Mouse (Mus musculus) midbrain, embryonic 10.5 days (tissue): Measurements from ENCODE around the gene Bhmt2. TPM values are rescaled to one million over a fixed set of nuclear protein-coding genes. Genes with fewer than 3 reads are reported as not detected.

Experiments
- DNase-seq: peaks from one replicate; pipeline ENCODE4 v3.0.0-alpha.2; 2017; ENCODE audit warnings: low spot score
- H3K27ac ChIP-seq: fragments of 300-500 bp; sonication (generic); replicated peaks from 2 replicates; pipeline ENCODE4 v1.5.1; 2016; ENCODE audit warnings: mild to moderate bottlenecking
- H3K27me3 ChIP-seq: fragments of 300-500 bp; sonication (generic); 2 replicates; pipeline ENCODE4 v1.6.1; 2016; ENCODE audit warnings: low read depth, mild to moderate bottlenecking; ENCODE audit not compliant: poor library complexity, severe bottlenecking
- H3K36me3 ChIP-seq: fragments of 300-500 bp; sonication (generic); 2 replicates; pipeline ENCODE4 v1.6.1; 2016; ENCODE audit warnings: mild to moderate bottlenecking, moderate library complexity
- H3K4me1 ChIP-seq: fragments of 300-500 bp; sonication (generic); 2 replicates; pipeline ENCODE4 v1.6.1; 2016
- H3K4me3 ChIP-seq: fragments of 300-500 bp; sonication (generic); 2 replicates; pipeline ENCODE4 v1.5.1; 2016; ENCODE audit warnings: mild to moderate bottlenecking, moderate library complexity
- H3K9me3 ChIP-seq: fragments of 300-500 bp; sonication (generic); replicated peaks from 2 replicates; pipeline ENCODE4 v1.6.1; 2016; ENCODE audit warnings: mild to moderate bottlenecking
- WGBS: fragments of 180-500 bp; shearing (Covaris S2); methylation state at CpG from one replicate; pipeline ENCODE4 v1.1.7; 2016; 5-methylcytosine and 5-hydroxymethylcytosine counted together
- polyA plus RNA-seq: library from polyadenylated mRNA; unstranded; fragments of >200 nt; fragmentation: Nextera tagmentation; extraction: Ambion mirVana; gene quantifications from 2 replicates; pipeline ENCODE4 v1.2.1, GENCODE M21; 2016

The Bhmt2 gene
- polyA plus RNA-seq = not detected in 2 replicates

- Histone ChIP-seq H3K4me3 (peak within 1 kb of the TSS; percentile 47), H3K27ac (no peak within 1 kb of the TSS), H3K27me3 (peaks cover 19% of the 10 kb centered on the region), H3K4me1 (peaks cover 9% of the 10 kb centered on the region), H3K9me3 (no peaks in the 10 kb centered on the region), H3K36me3 (no peaks in the 10 kb centered on the region)
- no peak for DNase-seq
- WGBS = 9% methylated on average over 31 of the region's 31 CpGs
These were observed at the start of gene Bhmt2, which contains the start of gene Dmgdh for GRCm38 (mm10) chr13:93674131-93674561. Gene Bhmt2, minus strand, starts transcription at chr13:93674302. Gene Dmgdh, plus strand, starts transcription at chr13:93674433.

DNA sequence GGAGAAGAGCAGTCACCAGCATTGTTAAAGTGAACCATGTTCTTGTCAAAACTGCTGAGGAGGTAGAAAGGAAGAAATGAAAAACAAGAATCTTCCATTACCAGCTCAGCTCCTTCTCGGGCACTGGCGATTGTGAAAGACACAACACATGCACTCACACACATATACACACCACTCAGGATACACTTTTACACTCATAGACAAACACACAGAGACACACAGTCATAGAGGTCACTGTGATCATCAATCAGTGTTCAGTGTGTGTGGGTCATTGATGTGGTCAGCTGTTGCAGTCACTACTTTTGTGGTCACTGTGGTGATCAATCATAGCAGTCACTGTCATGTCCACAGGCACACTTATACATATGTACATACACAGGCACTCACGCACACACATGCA lies 49.4 kb upstream of the Bhmt2 start:
- H3K27ac ChIP-seq = no peak overlapping the region
- 85% methylated on average over 3 of the region's 3 CpGs for WGBS

GRCm38 (mm10) chr13:93721916-93722315 lies 47.8 kb upstream of the Bhmt2 start:
- Histone ChIP-seq H3K9me3 (no peaks in the 10 kb centered on the region), H3K27me3 (peaks cover 4% of the 10 kb centered on the region; the same call in 1 of the 2 replicates), H3K4me1 (peaks cover 13% of the 10 kb centered on the region), H3K27ac (no peak overlapping the region), H3K36me3 (no peaks in the 10 kb centered on the region), H3K4me3 (no peak overlapping the region)
- WGBS = 89% methylated on average over 4 of the region's 4 CpGs
- no peak for DNase-seq

More for the DNA sequence above, 49.4 kb upstream of the Bhmt2 start:
- no peaks in the 10 kb centered on the region for H3K36me3 ChIP-seq
- no peak overlapping the region for H3K4me3 ChIP-seq
- DNase-seq = no peak
- H3K9me3 ChIP-seq = no peaks in the 10 kb centered on the region
- peaks cover 4% of the 10 kb centered on the region; the same call in 1 of the 2 replicates for H3K27me3 ChIP-seq
- H3K4me1 ChIP-seq = peaks cover 8% of the 10 kb centered on the region

DNA sequence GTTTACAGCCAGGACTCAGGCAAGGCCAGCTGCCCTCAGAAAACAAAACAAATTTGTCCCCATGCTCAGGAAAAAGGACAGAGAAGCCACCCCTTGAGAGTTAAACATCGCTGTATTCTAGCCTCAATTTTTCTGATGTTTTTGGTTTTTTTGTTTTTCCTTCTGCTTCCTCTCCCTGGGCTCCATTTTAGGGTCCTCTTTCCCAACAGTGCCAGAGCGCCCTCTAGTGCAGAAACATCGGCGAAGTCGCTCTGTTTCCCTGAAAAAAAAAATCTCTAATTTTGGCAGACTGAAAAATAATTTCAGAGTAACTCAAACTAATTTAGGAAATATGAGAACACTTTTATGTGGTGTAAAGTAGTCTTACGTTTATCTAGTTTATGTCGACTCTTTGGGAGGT lies 44.8 kb upstream of the Bhmt2 start:
- Histone ChIP-seq H3K4me3 (no peak overlapping the region), H3K27ac (no peak overlapping the region), H3K27me3 (no peaks in the 10 kb centered on the region), H3K36me3 (no peaks in the 10 kb centered on the region), H3K9me3 (no peaks in the 10 kb centered on the region), H3K4me1 (peaks cover 5% of the 10 kb centered on the region)
- DNase-seq = peak; percentile 68
- WGBS = 5% methylated on average over 7 of the region's 7 CpGs

- Histone ChIP-seq H3K9me3 (no peaks in the 10 kb centered on the region), H3K27me3 (no peaks in the 10 kb centered on the region), H3K27ac (no peak overlapping the region), H3K4me1 (peaks cover 5% of the 10 kb centered on the region), H3K4me3 (no peak overlapping the region), H3K36me3 (no peaks in the 10 kb centered on the region)
- no peak for DNase-seq
- 48% methylated on average over 7 of the region's 7 CpGs for WGBS
These were observed 43.0 kb upstream of the Bhmt2 start for GRCm38 (mm10) chr13:93717113-93717512.

DNA sequence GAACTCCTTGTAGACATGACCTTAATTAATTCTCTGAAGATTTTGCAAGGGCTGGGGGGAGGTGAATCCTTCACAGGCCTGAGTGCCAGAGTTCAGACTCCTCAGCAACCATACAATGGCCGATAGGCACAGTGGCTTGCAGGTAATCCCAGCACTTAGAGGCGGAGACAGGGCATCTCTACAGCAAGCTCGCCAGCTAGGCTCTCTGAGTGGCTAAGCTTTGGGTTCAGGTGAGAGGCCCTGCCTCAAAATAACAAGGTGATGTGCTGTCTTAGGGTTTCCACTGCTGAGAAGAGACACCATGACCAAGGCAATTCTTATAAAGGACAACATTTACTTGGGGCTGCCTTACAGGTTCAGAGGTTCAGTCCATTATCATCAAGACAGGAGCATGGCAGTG lies 39.7 kb upstream of the Bhmt2 start:
- H3K27ac ChIP-seq = no peak overlapping the region
- no peak overlapping the region for H3K4me3 ChIP-seq
- H3K4me1 ChIP-seq = peaks cover 5% of the 10 kb centered on the region
- H3K9me3 ChIP-seq = no peaks in the 10 kb centered on the region
- H3K27me3 ChIP-seq = no peaks in the 10 kb centered on the region
- DNase-seq = no peak
- H3K36me3 ChIP-seq = no peaks in the 10 kb centered on the region
- 87% methylated on average over 3 of the region's 3 CpGs for WGBS

DNA sequence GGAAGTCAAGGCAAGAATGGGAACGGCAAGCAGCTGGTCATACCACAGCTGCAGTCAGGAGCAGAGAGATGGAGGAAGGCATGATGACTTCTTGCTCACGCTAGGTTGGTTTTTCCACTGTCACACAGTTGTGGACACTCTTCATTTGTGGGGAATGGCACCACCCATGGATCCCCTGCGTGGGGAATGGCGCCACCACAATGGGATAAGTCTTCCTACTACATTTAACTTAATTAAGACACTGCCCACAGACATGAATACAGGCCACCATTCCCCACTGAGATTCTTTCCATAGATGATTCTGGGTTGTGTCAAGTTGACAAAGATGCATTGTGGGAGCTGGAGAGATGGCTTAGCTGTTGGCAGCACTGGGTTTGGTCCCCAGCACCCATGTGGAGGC lies 38.3 kb upstream of the Bhmt2 start:
- H3K9me3 ChIP-seq = no peaks in the 10 kb centered on the region
- H3K4me3 ChIP-seq = no peak overlapping the region
- DNase-seq = no peak
- no peaks in the 10 kb centered on the region for H3K36me3 ChIP-seq
- H3K4me1 ChIP-seq = peaks cover 5% of the 10 kb centered on the region
- no peak overlapping the region for H3K27ac ChIP-seq
- no peaks in the 10 kb centered on the region for H3K27me3 ChIP-seq
- WGBS = 92% methylated on average over 4 of the region's 4 CpGs

DNA sequence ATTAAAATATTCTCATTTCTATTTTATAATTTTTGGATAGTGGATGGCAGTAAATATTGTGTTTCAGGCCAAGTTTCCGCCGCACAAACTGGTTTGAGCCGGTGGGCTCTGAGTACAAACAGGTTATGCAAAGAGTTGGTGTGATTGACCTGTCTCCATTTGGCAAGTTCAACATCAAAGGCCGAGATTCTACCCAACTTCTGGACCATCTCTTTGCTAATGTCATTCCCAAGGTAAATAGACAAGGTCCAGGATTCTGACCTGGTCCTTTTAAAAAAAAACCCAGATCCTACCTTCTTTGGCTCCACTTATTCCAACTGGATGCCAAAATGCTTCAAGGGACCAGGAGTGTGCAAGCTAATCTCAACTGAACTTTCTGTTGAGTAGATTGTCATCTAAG lies 37.1 kb upstream of the Bhmt2 start:
- WGBS = 93% methylated on average over 4 of the region's 4 CpGs
- H3K9me3 ChIP-seq = no peaks in the 10 kb centered on the region
- H3K27ac ChIP-seq = no peak overlapping the region
- no peak overlapping the region for H3K4me3 ChIP-seq
- H3K27me3 ChIP-seq = no peaks in the 10 kb centered on the region
- no peak for DNase-seq
- H3K4me1 ChIP-seq = no peaks in the 10 kb centered on the region
- H3K36me3 ChIP-seq = no peaks in the 10 kb centered on the region

DNA sequence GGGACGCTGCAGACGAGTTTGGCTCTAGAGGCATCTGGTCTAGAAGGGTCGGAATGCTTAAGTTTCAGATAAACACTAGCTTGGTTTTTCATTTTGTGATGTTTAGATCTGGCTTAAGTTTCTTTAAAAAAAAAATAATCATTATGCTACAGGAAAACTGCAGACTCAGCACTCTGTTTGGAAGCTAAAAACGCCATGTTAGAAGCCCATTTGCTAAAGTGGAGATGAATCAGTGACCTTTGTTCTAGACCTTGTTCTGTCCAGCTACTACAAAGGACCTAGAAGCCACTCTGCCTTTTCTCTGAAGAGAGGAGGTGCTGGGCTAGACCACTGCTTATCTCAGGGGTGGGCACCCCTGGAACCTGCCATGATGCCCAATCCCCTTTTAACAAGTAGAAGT lies 36.2 kb upstream of the Bhmt2 start:
- no peak for DNase-seq
- 88% methylated on average over 4 of the region's 4 CpGs for WGBS
- no peaks in the 10 kb centered on the region for H3K36me3 ChIP-seq
- no peak overlapping the region for H3K27ac ChIP-seq
- H3K27me3 ChIP-seq = no peaks in the 10 kb centered on the region
- no peak overlapping the region for H3K4me3 ChIP-seq
- H3K4me1 ChIP-seq = no peaks in the 10 kb centered on the region
- H3K9me3 ChIP-seq = no peaks in the 10 kb centered on the region

- DNase-seq = no peak
- no peaks in the 10 kb centered on the region for H3K27me3 ChIP-seq
- WGBS = 86% methylated on average over 4 of the region's 4 CpGs
- H3K27ac ChIP-seq = no peak overlapping the region
- H3K4me1 ChIP-seq = no peaks in the 10 kb centered on the region
- H3K4me3 ChIP-seq = no peak overlapping the region
- no peaks in the 10 kb centered on the region for H3K36me3 ChIP-seq
- H3K9me3 ChIP-seq = no peaks in the 10 kb centered on the region
These were observed 33.2 kb upstream of the Bhmt2 start for GRCm38 (mm10) chr13:93707271-93707670.

- Histone ChIP-seq H3K27ac (no peak overlapping the region), H3K4me1 (peaks cover 14% of the 10 kb centered on the region), H3K27me3 (no peaks in the 10 kb centered on the region), H3K4me3 (no peak overlapping the region), H3K36me3 (no peaks in the 10 kb centered on the region), H3K9me3 (no peaks in the 10 kb centered on the region)
- 87% methylated on average over 4 of the region's 4 CpGs for whole genome bisulfite sequencing
- DNase-seq = no peak
These were observed 31.6 kb upstream of the Bhmt2 start for GRCm38 (mm10) chr13:93705697-93706096.

- Histone ChIP-seq H3K4me1 (peaks cover 14% of the 10 kb centered on the region), H3K36me3 (no peaks in the 10 kb centered on the region), H3K27me3 (no peaks in the 10 kb centered on the region), H3K9me3 (0 out of 2 replicates have a peak, but pooled peaks cover 2% of the 10 kb centered on the region), H3K27ac (no peak overlapping the region), H3K4me3 (no peak overlapping the region)
- DNase-seq = no peak
- 91% methylated on average over 6 of the region's 6 CpGs for WGBS
These were observed 24.8 kb upstream of the Bhmt2 start for GRCm38 (mm10) chr13:93698866-93699265.

- WGBS = 91% methylated on average over 1 of the region's 1 CpGs
These were observed 16.7 kb upstream of the Bhmt2 start for GRCm38 (mm10) chr13:93690821-93691220.

GRCm38 (mm10) chr13:93689566-93689965 lies 15.5 kb upstream of the Bhmt2 start:
- DNase-seq = no peak
- no peaks in the 10 kb centered on the region for H3K27me3 ChIP-seq
- H3K27ac ChIP-seq = no peak overlapping the region
- WGBS = 95% methylated on average over 3 of the region's 3 CpGs
- H3K36me3 ChIP-seq = no peaks in the 10 kb centered on the region
- H3K9me3 ChIP-seq = no peaks in the 10 kb centered on the region
- H3K4me1 ChIP-seq = peaks cover 15% of the 10 kb centered on the region
- H3K4me3 ChIP-seq = no peak overlapping the region

More at GRCm38 (mm10) chr13:93690821-93691220, 16.7 kb upstream of the Bhmt2 start:
- Histone ChIP-seq H3K27me3 (no peaks in the 10 kb centered on the region), H3K4me1 (peaks cover 15% of the 10 kb centered on the region), H3K4me3 (no peak overlapping the region), H3K9me3 (no peaks in the 10 kb centered on the region), H3K36me3 (no peaks in the 10 kb centered on the region), H3K27ac (no peak overlapping the region)
- DNase-seq = no peak
